Mouse (Mus musculus) cerebellum, adult 9-10 months (tissue): ENCODE results near the gene Cyp3a41b.
"Not testable (repeated sequence)": the region's sequence is repeated elsewhere in the genome, so short reads cannot be mapped to it uniquely, and the experiment has no call there.

Experiments used
- DNase-seq: peaks from one replicate; pipeline ENCODE4 v3.0.0; 2022

The Cyp3a41b gene

GRCm38 (mm10) chr5:145584630-145585029 is at the start of gene Cyp3a41b:
TSS of gene Cyp3a41b (minus strand) at chr5:145584730.
- DNase-seq: not testable (repeated sequence)

- not testable (repeated sequence) for DNase-seq
Observed at GRCm38 (mm10) chr5:145632286-145632685, 47.8 kb upstream of the Cyp3a41b start.

GRCm38 (mm10) chr5:145604891-145605290 is 20.4 kb upstream of the Cyp3a41b start:
- DNase-seq: not testable (repeated sequence)

GRCm38 (mm10) chr5:145597851-145598250 is 13.3 kb upstream of the Cyp3a41b start:
- not testable (repeated sequence) for DNase-seq

GRCm38 (mm10) chr5:145577321-145577720 is 7.2 kb downstream of the Cyp3a41b start:
- not testable (repeated sequence) for DNase-seq

- not testable (repeated sequence) for DNase-seq
Observed at GRCm38 (mm10) chr5:145575660-145576059, 8.9 kb downstream of the Cyp3a41b start.

GRCm38 (mm10) chr5:145571922-145572321 is 12.6 kb downstream of the Cyp3a41b start:
- not testable (repeated sequence) for DNase-seq
